Mouse (Mus musculus) forebrain, embryonic 14.5 days (tissue): ENCODE measurements around the gene Foxo3. TPM values are rescaled to one million over a fixed set of nuclear protein-coding genes. Genes with fewer than 3 reads are reported as not detected.

ENCODE experiments used
- ATAC-seq: fragments of 200-750 bp; cut with Nextera tagmentation; 2 replicates; pipeline ENCODE4 v1.8.0; 2017; ENCODE audit warnings: mild to moderate bottlenecking, moderate library complexity
- DNase-seq: peaks from one replicate; pipeline ENCODE4 v3.0.0-alpha.2; 2015; ENCODE audit warnings: low spot score
- H3K27ac ChIP-seq: fragments of 300-500 bp; sonication (generic); 2 replicates; pipeline ENCODE4 v1.5.1; 2014; ENCODE audit warnings: low read depth, mild to moderate bottlenecking, control low read depth, low read length, moderate library complexity
- H3K27me3 ChIP-seq: fragments of 300-500 bp; sonication (generic); replicated peaks from 2 replicates; pipeline ENCODE4 v1.6.1; 2014; ENCODE audit warnings: low read length, control low read depth, mixed read lengths; ENCODE audit not compliant: control insufficient read depth, insufficient read depth
- H3K36me3 ChIP-seq: fragments of 300-500 bp; sonication (generic); 2 replicates; pipeline ENCODE4 v1.6.1; 2014; ENCODE audit warnings: low read length, control low read depth; ENCODE audit not compliant: control insufficient read depth, insufficient read depth
- H3K4me1 ChIP-seq: fragments of 300-500 bp; sonication (generic); 2 replicates; pipeline ENCODE4 v1.6.1; 2014; ENCODE audit warnings: antibody characterized with exemption, low read length, control low read depth; ENCODE audit not compliant: control insufficient read depth, insufficient read depth
- H3K4me2 ChIP-seq: fragments of 300-500 bp; sonication (generic); 2 replicates; pipeline ENCODE4 v1.6.1; 2014; ENCODE audit warnings: mild to moderate bottlenecking, control low read depth, low read length
- H3K4me3 ChIP-seq: fragments of 300-500 bp; sonication (generic); 2 replicates; pipeline ENCODE4 v1.5.1; 2014; ENCODE audit warnings: low read depth, low read length, control low read depth
- H3K9ac ChIP-seq: fragments of 300-500 bp; sonication (generic); 2 replicates; pipeline ENCODE4 v1.6.1; 2014; ENCODE audit warnings: mild to moderate bottlenecking, low read length, control low read depth, moderate library complexity
- H3K9me3 ChIP-seq: fragments of 300-500 bp; sonication (generic); replicated peaks from 2 replicates; pipeline ENCODE4 v1.6.1; 2016; ENCODE audit warnings: low read length, control low read depth, mixed read lengths; ENCODE audit not compliant: control insufficient read depth
- WGBS: fragments of 180-500 bp; shearing (Covaris S2); extraction: QIAGEN DNeasy Blood & Tissue Kit; methylation state at CpG from one replicate; pipeline ENCODE4 v1.1.7; 2014; 5-methylcytosine and 5-hydroxymethylcytosine counted together
- polyA plus RNA-seq: library from polyadenylated mRNA; unstranded; fragments of >200 nt; fragmentation: Nextera tagmentation; extraction: Ambion mirVana; gene quantifications from 2 replicates; pipeline ENCODE4 v1.2.1, GENCODE M21; 2014

Foxo3 gene
- 5.4 and 5.6 TPM in 2 replicates for polyA plus RNA-seq

DNA sequence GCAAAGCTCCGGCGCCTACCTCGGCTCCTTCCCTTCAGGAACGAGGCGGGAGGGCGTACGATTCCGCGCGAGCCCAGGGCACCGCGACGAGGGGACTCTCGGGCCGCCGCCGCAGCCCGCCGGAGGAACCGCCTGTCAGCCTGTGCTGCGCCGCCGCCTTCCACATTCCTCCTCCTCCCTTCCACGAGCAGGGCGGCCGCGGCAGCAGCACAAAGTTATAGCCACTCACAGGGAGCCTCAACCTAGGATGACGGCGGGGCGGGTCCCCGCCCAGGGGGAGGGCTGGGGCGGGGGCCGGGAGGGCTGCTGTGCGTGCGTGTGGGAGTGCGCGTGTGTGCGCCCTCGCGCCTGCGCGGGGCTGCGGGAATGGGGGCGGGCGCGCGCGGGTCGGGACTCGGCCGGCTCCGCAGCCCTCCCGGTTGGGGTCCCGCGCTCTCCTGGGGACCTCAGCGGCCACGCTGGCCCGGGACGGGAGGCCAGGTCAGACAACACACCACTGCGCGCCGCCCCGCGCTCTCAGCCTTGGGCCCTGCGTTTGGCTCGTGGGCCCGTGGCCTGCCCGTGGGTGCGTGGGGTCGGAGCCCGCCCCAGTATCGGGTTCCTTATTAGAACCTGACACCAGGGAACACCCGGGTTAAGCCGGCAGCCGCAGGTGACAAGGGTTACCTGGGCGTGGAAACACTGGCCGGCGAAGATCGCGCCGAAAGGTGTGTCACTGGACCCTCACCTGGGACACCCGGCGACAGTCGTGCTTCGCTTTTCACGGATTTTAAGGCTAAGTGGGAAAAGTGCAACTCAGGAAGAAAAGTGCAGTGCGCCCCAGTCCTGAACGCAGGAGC is at the start of gene Foxo3:
Gene Foxo3, minus strand, starts transcription at position 249 of the 839 bp plus-strand sequence.
- Histone ChIP-seq H3K9me3 (no peaks in the 10 kb centered on the region), H3K27ac (peak within 1 kb of the TSS; percentile 98), H3K36me3 (no peaks in the 10 kb centered on the region), H3K27me3 (0 out of 2 replicates have a peak, but pooled peaks cover 3% of the 10 kb centered on the region), H3K9ac (peak within 1 kb of the TSS; percentile 75), H3K4me3 (peak within 1 kb of the TSS; percentile 80), H3K4me2 (peak within 1 kb of the TSS; percentile 99), H3K4me1 (peaks cover 15% of the 10 kb centered on the region)
- peak; percentile 97 for DNase-seq
- peak; percentile 70 for ATAC-seq
- under 1% methylated on average over 75 of the region's 88 CpGs for WGBS

DNA sequence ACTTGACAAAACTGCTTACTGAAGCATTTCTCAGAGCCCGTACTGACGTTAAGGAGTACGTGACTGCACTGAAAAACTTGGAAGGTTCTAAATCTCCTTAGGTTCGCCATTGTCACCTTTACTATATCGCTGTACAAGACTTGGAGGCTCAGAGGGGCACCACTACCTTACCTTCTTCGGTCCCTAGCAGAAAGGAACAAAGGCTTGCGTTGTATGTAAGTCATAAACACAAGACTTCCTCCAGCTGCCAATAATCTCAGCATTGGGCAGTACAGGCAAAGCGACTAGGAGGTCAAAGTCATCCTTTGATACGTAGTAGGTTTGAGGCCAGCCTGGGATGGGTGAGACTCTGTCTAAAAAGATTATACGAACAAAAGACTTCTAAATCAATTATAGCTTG is 48.8 kb upstream of the Foxo3 start:
- Histone ChIP-seq H3K9me3 (no peaks in the 10 kb centered on the region), H3K36me3 (no peaks in the 10 kb centered on the region), H3K4me3 (no peak overlapping the region), H3K4me1 (no peaks in the 10 kb centered on the region), H3K4me2 (no peak overlapping the region), H3K27ac (no peak overlapping the region), H3K27me3 (no peaks in the 10 kb centered on the region), H3K9ac (no peak overlapping the region)
- DNase-seq (no peak), ATAC-seq (no peak)
- 70% methylated on average over 10 of the region's 10 CpGs for WGBS

DNA sequence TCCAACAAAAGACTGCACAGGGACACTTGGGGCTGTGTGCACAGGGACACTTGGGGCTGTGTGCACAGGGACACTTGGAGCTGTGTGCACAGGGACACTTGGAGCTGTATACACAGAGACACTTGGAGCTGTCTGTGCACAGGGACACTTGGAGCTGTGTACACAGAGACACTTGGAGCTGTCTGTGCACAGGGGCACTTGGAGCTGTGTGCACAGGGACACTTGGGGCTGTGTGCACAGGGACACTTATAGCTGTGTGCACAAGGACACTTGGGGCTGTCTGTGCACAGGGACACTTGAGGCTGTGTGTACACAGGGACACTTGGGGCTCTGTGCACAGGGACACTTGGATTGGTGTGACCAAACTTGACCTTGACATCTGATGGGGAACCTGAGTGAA is 47.4 kb upstream of the Foxo3 start:
- H3K27ac ChIP-seq, result no peak overlapping the region
- no peaks in the 10 kb centered on the region for H3K36me3 ChIP-seq
- ATAC-seq (no peak), DNase-seq (no peak)
- H3K27me3 ChIP-seq, result no peaks in the 10 kb centered on the region
- H3K9ac ChIP-seq, result no peak overlapping the region
- H3K4me3 ChIP-seq, result no peak overlapping the region
- no peaks in the 10 kb centered on the region for H3K9me3 ChIP-seq
- H3K4me2 ChIP-seq, result no peak overlapping the region
- no peaks in the 10 kb centered on the region for H3K4me1 ChIP-seq

DNA sequence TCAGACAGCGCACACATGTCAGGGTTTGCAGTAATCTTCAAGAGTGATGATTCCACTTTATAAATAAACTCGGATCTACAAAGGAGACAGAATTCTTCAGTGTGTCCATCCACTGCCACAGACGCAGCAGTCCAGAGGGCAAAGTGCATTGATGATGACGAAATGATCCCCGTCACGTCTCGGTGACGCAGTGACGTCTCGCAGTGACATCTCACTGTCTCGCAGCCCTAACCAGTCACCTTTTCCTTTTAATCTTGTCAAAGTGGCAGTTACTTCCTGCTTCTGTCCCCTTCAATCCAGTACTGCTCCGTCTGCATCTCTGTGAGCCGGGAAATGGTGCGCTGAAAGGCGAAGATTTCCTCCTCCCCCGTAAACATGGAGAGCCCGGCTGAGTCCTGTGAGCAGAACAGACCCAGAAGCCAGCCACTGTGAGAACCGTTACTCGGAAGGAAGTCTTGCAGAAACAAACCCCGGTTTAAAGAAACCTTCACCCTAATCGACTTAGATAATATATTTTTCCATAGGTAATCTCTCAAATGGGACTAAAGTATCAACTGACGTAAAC is 36.7 kb upstream of the Foxo3 start:
- 90% methylated on average over 22 of the region's 22 CpGs for WGBS
- H3K4me1 ChIP-seq, result no peaks in the 10 kb centered on the region

DNA sequence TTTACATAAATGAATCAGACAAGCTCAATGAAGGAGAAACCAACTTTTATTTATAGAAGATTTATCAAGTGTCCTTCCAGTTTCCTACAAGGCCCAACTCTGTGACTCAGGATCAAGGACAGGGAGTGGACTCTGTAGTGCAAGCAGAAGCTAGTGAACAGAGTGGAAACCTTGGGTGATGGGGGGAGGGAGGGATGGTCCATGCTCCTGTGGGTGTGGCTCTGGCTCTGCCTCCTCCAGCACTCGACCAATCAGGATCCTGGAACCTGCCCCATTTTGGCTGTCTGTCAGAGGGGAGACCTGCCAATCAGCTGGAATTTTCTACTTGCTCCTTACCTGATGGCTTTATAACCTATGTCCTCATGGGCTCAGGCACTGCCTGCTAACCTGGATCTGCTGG is 36.0 kb upstream of the Foxo3 start:
- 65% methylated on average over 1 of the region's 1 CpGs for WGBS

More for the DNA sequence above, 36.7 kb upstream of the Foxo3 start:
- no peak for DNase-seq
- Histone ChIP-seq H3K36me3 (no peaks in the 10 kb centered on the region), H3K9ac (no peak overlapping the region), H3K4me3 (no peak overlapping the region), H3K4me2 (no peak overlapping the region), H3K9me3 (no peaks in the 10 kb centered on the region), H3K27me3 (no peaks in the 10 kb centered on the region), H3K27ac (no peak overlapping the region)
- no peak for ATAC-seq

DNA sequence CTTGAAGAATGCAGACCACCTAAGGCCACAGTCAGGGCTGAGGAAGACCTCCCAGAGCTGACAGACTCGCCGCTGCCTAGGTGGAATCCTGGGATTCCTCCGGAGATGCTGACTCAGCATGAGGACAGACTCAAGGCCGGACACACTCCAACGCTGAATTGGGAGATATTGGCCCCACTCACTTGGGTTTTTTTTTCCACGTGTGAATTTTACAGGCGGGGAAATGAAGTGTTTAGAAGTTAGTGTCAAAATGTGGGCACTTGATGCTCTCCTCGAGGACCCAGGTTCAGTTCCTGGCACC is 32.1 kb upstream of the Foxo3 start:
- Histone ChIP-seq H3K9ac (peak overlapping the region; percentile 57), H3K27me3 (no peaks in the 10 kb centered on the region), H3K27ac (no peak overlapping the region), H3K9me3 (no peaks in the 10 kb centered on the region), H3K4me3 (peak overlapping the region; percentile 16), H3K4me2 (peak overlapping the region; percentile 48), H3K4me1 (no peaks in the 10 kb centered on the region), H3K36me3 (no peaks in the 10 kb centered on the region)
- no peak for DNase-seq
- WGBS, result 41% methylated on average over 8 of the region's 8 CpGs
- peak; percentile 28 for ATAC-seq

More for the DNA sequence above, 36.0 kb upstream of the Foxo3 start:
- H3K36me3 ChIP-seq, result no peaks in the 10 kb centered on the region
- H3K4me1 ChIP-seq, result no peaks in the 10 kb centered on the region
- H3K27me3 ChIP-seq, result no peaks in the 10 kb centered on the region
- ATAC-seq, result no peak
- no peak overlapping the region for H3K4me3 ChIP-seq
- DNase-seq, result no peak
- no peak overlapping the region for H3K27ac ChIP-seq
- H3K9me3 ChIP-seq, result no peaks in the 10 kb centered on the region
- H3K9ac ChIP-seq, result no peak overlapping the region
- H3K4me2 ChIP-seq, result no peak overlapping the region

DNA sequence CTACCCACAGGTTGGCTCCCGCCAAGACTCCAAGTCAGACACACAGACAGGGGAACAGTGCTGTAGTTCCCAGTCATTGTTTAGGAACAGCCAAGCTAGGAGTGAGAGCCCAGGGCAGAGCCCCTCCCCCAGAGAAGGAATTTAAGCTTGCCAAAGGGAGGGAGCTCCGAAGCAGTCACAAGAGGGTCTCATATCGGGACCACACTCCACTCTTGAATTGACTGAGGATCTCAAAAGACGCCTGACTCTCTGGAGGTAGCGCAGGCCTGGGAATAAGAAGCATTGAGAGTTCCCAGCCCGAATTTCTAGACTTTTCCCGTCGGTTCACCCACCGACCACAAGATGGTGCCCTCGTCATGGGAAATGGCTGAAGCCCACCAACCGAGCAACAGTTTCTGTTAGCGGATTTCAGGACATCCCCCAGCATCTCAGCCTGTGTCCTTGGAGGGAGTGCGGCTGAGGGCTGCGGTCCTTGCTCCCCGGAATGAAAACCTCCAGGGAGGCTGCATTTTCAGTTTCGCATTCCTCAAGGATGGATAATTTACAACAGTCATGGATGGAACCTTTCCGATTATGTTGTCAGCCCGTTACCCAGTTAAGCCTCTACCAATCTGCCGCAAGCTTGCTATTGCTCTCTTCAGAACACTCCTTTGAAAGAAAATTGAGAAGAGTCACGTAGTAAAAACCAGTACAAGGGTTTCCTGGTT is 31.6 kb upstream of the Foxo3 start:
- Histone ChIP-seq H3K4me3 (peak overlapping the region; percentile 16), H3K27me3 (no peaks in the 10 kb centered on the region), H3K4me1 (no peaks in the 10 kb centered on the region), H3K4me2 (peak overlapping the region; percentile 48), H3K27ac (no peak overlapping the region), H3K36me3 (no peaks in the 10 kb centered on the region), H3K9me3 (no peaks in the 10 kb centered on the region), H3K9ac (peak overlapping the region; percentile 57)
- 5% methylated on average over 20 of the region's 20 CpGs for WGBS
- DNase-seq (peak; percentile 92), ATAC-seq (peak; percentile 82)

DNA sequence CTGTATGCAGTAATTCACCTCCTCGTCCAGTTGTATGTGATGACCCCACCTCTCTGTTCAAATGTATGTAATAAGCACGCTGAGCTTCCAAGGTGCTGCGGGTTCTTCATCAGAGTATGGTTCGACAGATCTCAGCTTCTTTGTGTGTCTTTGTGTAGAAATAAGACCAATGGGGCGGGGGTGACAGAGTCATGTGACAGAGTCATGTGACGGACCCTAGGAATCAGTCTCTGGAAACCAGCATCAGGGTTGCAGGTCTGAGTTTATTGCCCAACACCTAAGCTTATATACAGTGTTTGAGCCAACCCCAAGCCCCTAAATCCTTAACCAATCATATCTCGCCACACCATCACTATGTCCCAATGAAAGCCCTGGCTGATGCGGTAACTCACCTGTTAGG is 29.9 kb upstream of the Foxo3 start:
- Histone ChIP-seq H3K4me3 (no peak overlapping the region), H3K9me3 (no peaks in the 10 kb centered on the region), H3K27me3 (no peaks in the 10 kb centered on the region), H3K36me3 (no peaks in the 10 kb centered on the region), H3K4me2 (no peak overlapping the region), H3K27ac (no peak overlapping the region), H3K9ac (no peak overlapping the region), H3K4me1 (no peaks in the 10 kb centered on the region)
- 87% methylated on average over 8 of the region's 8 CpGs for WGBS
- DNase-seq (no peak), ATAC-seq (no peak)

DNA sequence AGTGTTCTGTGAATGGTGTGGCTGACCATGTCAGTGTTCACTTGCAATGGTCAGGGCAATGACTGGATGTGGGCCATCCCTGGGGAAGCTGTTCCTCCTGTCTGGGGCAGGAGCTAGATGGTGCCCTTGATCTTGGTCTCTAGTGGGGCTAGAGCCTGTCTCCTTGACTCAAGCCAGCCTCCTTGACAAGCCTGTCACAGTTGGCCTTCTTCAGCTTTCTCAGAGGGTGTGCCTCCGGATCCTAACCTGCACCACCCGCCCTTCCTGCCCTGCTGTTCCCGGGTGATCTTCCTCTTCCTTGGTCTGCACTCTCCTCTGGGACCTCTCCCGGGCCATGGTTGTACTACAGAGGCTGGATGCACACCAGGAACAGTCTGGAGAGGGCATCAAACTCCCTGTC is 24.2 kb upstream of the Foxo3 start:
- Histone ChIP-seq H3K9ac (no peak overlapping the region), H3K4me1 (no peaks in the 10 kb centered on the region), H3K4me2 (no peak overlapping the region), H3K27me3 (no peaks in the 10 kb centered on the region), H3K9me3 (no peaks in the 10 kb centered on the region), H3K4me3 (no peak overlapping the region), H3K36me3 (no peaks in the 10 kb centered on the region), H3K27ac (no peak overlapping the region)
- ATAC-seq (no peak), DNase-seq (no peak)
- WGBS, result 75% methylated on average over 4 of the region's 4 CpGs
